Mouse (Mus musculus): ENCODE data around the gene Gm19426. TPM values are rescaled to one million over a fixed set of nuclear protein-coding genes. Genes with fewer than 3 reads are reported as not detected.

Gm19426 gene
- polyA plus RNA-seq, 1 experiment from 2014 or later, result 7.2 TPM

DNA sequence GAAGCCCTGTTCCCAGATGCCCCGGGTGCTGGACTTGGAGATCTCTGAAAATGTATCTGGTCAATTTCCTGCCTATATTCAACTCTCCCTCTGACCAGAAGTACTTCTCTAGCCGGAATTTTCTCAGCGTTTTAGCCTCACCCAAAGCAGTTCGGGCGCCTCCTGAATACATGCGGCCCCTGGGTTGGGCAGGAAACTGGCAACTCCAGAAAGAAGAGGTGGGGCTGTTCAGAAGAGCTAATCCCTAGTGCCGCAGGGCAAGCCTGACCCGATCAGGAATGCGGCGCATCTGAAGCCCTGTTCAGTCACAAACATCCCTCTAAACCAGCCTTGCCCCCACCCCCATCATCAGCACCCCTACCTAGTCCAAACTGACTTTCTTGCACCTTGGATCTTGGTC lies 671 bp upstream of the Gm19426 start:
- Histone ChIP-seq H3K9me3 (no peaks in the 10 kb centered on the region), H3K27ac (peak overlapping the region; percentile 99), H3K4me1 (peaks cover 33% of the 10 kb centered on the region), H3K9ac (no peak overlapping the region), H3K4me2 (peak overlapping the region; percentile 80), H3K4me3 (replicated peaks) (peak overlapping the region; percentile 95), H3K36me3 (peaks cover 10% of the 10 kb centered on the region; the same call in 1 of the 2 replicates), H3K27me3 (replicated peaks) (no peaks in the 10 kb centered on the region)
- under 1% methylated on average over 10 of the region's 10 CpGs for WGBS
- peak; percentile 23; the same call in 1 of the 2 replicates for ATAC-seq (ENCODE audit: insufficient read depth, low FRiP score, low read depth)

DNA sequence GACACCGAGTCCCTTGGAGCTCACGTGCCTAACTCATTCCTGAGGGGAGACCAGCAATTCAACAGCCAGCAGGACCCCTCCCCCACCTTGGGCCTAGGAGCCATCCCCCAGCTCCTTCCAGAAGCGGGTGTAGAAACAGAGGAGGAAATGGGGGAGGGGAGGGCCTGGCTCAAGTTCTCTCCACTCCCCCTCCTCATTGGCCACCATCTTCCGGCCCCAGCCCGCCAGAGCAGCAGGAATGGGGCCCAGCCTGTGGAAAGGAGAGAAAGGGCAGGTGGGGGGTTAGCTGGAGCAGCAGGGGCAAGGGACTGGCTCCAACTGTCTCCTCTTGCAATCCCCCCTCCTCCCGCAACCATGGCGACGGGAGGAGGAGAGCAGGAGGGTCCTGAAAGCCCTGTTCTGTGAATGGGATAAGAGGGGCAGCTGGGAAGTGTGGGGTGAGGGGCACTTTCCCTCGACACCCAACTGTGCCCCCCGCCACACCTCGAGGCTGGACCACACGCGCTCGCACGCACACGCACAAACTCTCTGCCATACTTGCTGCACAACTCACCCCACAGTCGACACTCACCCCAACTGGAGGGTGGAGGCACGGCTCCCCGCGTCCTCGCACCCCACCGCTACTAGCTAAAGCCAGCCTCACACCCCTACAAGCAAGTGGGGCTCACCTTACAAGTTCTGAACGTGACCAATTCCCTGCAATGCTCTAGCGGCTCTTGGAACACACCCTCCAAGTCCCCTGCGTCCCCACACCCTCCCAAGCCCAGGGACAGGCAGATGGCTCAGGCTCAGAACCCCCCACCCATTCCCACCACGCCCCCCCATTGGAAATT lies 788 bp downstream of the Gm19426 start:
- H3K27me3 ChIP-seq (replicated peaks), result no peaks in the 10 kb centered on the region
- peak overlapping the region; percentile 95 for H3K4me3 ChIP-seq (replicated peaks)
- H3K9me3 ChIP-seq, result no peaks in the 10 kb centered on the region
- H3K36me3 ChIP-seq, result peaks cover 10% of the 10 kb centered on the region; the same call in 1 of the 2 replicates
- WGBS, result under 1% methylated on average over 24 of the region's 26 CpGs
- peak; percentile 40 for ATAC-seq (ENCODE audit: insufficient read depth, low FRiP score, low read depth)
- peak overlapping the region; percentile 98 for H3K9ac ChIP-seq
- H3K4me1 ChIP-seq, result peaks cover 46% of the 10 kb centered on the region
- peak overlapping the region; percentile 99 for H3K27ac ChIP-seq
- H3K4me2 ChIP-seq, result peak overlapping the region; percentile 80

GRCm38 (mm10) chr2:84741841-84742450 lies 1.5 kb downstream of the Gm19426 start:
- Histone ChIP-seq H3K36me3 (peaks cover 10% of the 10 kb centered on the region; the same call in 1 of the 2 replicates), H3K9ac (peak overlapping the region; percentile 5; the same call in 1 of the 2 replicates), H3K27me3 (replicated peaks) (no peaks in the 10 kb centered on the region), H3K4me1 (peaks cover 53% of the 10 kb centered on the region), H3K9me3 (no peaks in the 10 kb centered on the region), H3K27ac (peak overlapping the region; percentile 99), H3K4me2 (peak overlapping the region; percentile 80), H3K4me3 (replicated peaks) (peak overlapping the region; percentile 95)
- ATAC-seq (ENCODE audit: insufficient read depth, low FRiP score, low read depth), result peak; percentile 2; the same call in 1 of the 2 replicates
- 4% methylated on average over 5 of the region's 5 CpGs for WGBS

- Histone ChIP-seq H3K36me3 (peaks cover 10% of the 10 kb centered on the region; the same call in 1 of the 2 replicates), H3K4me3 (replicated peaks) (peak overlapping the region; percentile 95), H3K9ac (no peak overlapping the region), H3K9me3 (no peaks in the 10 kb centered on the region), H3K4me1 (peaks cover 65% of the 10 kb centered on the region), H3K27ac (no peak overlapping the region; the same call in 1 of the 2 replicates), H3K4me2 (peak overlapping the region; percentile 80), H3K27me3 (replicated peaks) (0 out of 2 replicates have a peak, but pooled peaks cover 3% of the 10 kb centered on the region)
- WGBS, result 58% methylated on average over 15 of the region's 15 CpGs
- ATAC-seq (ENCODE audit: insufficient read depth, low FRiP score, low read depth), result no peak
These were observed 2.7 kb downstream of the Gm19426 start for GRCm38 (mm10) chr2:84740608-84741333.

DNA sequence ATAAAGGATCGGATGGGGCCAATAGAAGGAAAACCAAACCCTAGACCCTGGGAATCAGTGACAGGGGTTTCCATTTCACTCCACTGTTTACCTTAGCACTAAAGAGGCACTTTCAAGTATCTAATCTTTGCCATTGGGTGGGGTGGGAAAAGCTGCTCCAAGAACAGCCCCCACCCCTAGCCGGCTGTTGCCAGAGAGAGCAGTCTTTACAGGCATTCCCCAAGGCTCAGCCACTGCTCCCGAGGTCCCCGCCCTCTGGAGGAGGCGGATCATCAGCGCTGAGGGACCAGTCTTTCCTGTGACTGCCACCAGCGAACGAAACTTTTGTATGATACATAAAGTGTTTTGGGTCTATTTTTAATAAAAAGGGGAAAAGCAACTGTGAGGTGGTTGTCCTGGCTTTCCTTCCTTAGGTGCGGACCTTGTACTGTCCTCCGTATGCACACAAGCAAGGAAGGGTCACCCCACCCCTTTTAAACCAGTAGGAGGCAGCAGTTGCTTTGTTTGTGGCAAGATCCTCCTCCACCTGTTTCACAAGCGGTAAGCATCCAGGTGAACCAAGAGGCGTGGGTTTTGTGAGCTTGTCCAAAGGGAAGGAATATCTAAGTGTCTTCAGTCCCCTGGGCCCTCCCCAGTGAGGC lies 5.1 kb downstream of the Gm19426 start:
- peak overlapping the region; percentile 69 for H3K4me2 ChIP-seq
- H3K27me3 ChIP-seq (replicated peaks), result 0 out of 2 replicates have a peak, but pooled peaks cover 3% of the 10 kb centered on the region
- peaks cover 83% of the 10 kb centered on the region for H3K4me1 ChIP-seq
- WGBS, result 2% methylated on average over 12 of the region's 12 CpGs
- no peak for ATAC-seq (ENCODE audit: insufficient read depth, low FRiP score, low read depth)
- peaks cover 10% of the 10 kb centered on the region; the same call in 1 of the 2 replicates for H3K36me3 ChIP-seq
- H3K9me3 ChIP-seq, result no peaks in the 10 kb centered on the region
- H3K27ac ChIP-seq, result peak overlapping the region; percentile 68; the same call in 1 of the 2 replicates
- H3K4me3 ChIP-seq (replicated peaks), result peak overlapping the region; percentile 15
- H3K9ac ChIP-seq, result no peak overlapping the region

GRCm38 (mm10) chr2:84737451-84737925 lies 6.0 kb downstream of the Gm19426 start:
- peak; percentile 15; the same call in 1 of the 2 replicates for ATAC-seq (ENCODE audit: insufficient read depth, low FRiP score, low read depth)
- 0 out of 2 replicates have a peak overlapping the region, but pooled peaks have one; percentile 12 for H3K4me3 ChIP-seq (replicated peaks)
- peaks cover 83% of the 10 kb centered on the region for H3K4me1 ChIP-seq
- H3K9me3 ChIP-seq, result no peaks in the 10 kb centered on the region
- H3K4me2 ChIP-seq, result peak overlapping the region; percentile 69
- H3K27me3 ChIP-seq (replicated peaks), result 0 out of 2 replicates have a peak, but pooled peaks cover 3% of the 10 kb centered on the region
- 1% methylated on average over 8 of the region's 8 CpGs for WGBS
- peak overlapping the region; percentile 68 for H3K27ac ChIP-seq
- H3K9ac ChIP-seq, result no peak overlapping the region
- peaks cover 10% of the 10 kb centered on the region; the same call in 1 of the 2 replicates for H3K36me3 ChIP-seq

GRCm38 (mm10) chr2:84736312-84737161 lies 6.9 kb downstream of the Gm19426 start:
- Histone ChIP-seq H3K4me3 (replicated peaks) (peak overlapping the region; percentile 12), H3K9me3 (no peaks in the 10 kb centered on the region), H3K4me1 (peaks cover 75% of the 10 kb centered on the region), H3K9ac (no peak overlapping the region), H3K4me2 (peak overlapping the region; percentile 69), H3K36me3 (peaks cover 10% of the 10 kb centered on the region; the same call in 1 of the 2 replicates), H3K27me3 (replicated peaks) (0 out of 2 replicates have a peak, but pooled peaks cover 3% of the 10 kb centered on the region), H3K27ac (no peak overlapping the region)
- WGBS, result 5% methylated on average over 27 of the region's 27 CpGs
- ATAC-seq (ENCODE audit: insufficient read depth, low FRiP score, low read depth), result no peak

GRCm38 (mm10) chr2:84735346-84735920 lies 8.0 kb downstream of the Gm19426 start:
- H3K4me2 ChIP-seq, result peak overlapping the region; percentile 69
- 0 out of 2 replicates have a peak, but pooled peaks cover 5% of the 10 kb centered on the region for H3K36me3 ChIP-seq
- peak; percentile 85 for ATAC-seq (ENCODE audit: insufficient read depth, low FRiP score, low read depth)
- peak overlapping the region; percentile 45 for H3K4me3 ChIP-seq (replicated peaks)
- H3K4me1 ChIP-seq, result peaks cover 65% of the 10 kb centered on the region
- H3K9me3 ChIP-seq, result no peaks in the 10 kb centered on the region
- H3K27me3 ChIP-seq (replicated peaks), result 0 out of 2 replicates have a peak, but pooled peaks cover 3% of the 10 kb centered on the region
- H3K9ac ChIP-seq, result peak overlapping the region; percentile 13; the same call in 1 of the 2 replicates
- 11% methylated on average over 7 of the region's 7 CpGs for WGBS
- H3K27ac ChIP-seq, result no peak overlapping the region; the same call in 1 of the 2 replicates

- 3% methylated on average over 2 of the region's 2 CpGs for WGBS
- Histone ChIP-seq H3K9ac (peak overlapping the region; percentile 13; the same call in 1 of the 2 replicates), H3K27ac (no peak overlapping the region), H3K9me3 (no peaks in the 10 kb centered on the region), H3K4me3 (replicated peaks) (peak overlapping the region; percentile 45), H3K4me1 (peaks cover 60% of the 10 kb centered on the region), H3K36me3 (0 out of 2 replicates have a peak, but pooled peaks cover 2% of the 10 kb centered on the region), H3K27me3 (replicated peaks) (0 out of 2 replicates have a peak, but pooled peaks cover 3% of the 10 kb centered on the region), H3K4me2 (peak overlapping the region; percentile 69)
- ATAC-seq (ENCODE audit: insufficient read depth, low FRiP score, low read depth), result no peak
These were observed 8.5 kb downstream of the Gm19426 start for GRCm38 (mm10) chr2:84734919-84735318.
